Mouse (Mus musculus) megakaryocyte, embryonic 14.5 days (primary cell): ENCODE measurements around the gene Tmprss7. TPM values are rescaled to one million over a fixed set of nuclear protein-coding genes. Genes with fewer than 3 reads are reported as not detected.

ENCODE experiments used
- H3K27me3 ChIP-seq: replicated peaks from 2 replicates; pipeline ENCODE3; 2012; ENCODE audit warnings: inconsistent platforms
- H3K36me3 ChIP-seq: replicated peaks from 2 replicates; pipeline ENCODE3; 2012; ENCODE audit warnings: low read length, inconsistent platforms, mixed read lengths
- H3K4me1 ChIP-seq: 2 replicates; pipeline ENCODE4 v1.6.1; 2012; ENCODE audit warnings: inconsistent platforms
- H3K4me3 ChIP-seq: replicated peaks from 2 replicates; pipeline ENCODE3; 2012; ENCODE audit warnings: moderate library complexity, mild to moderate bottlenecking, inconsistent platforms
- H3K9me3 ChIP-seq: 2 replicates; pipeline ENCODE4 v1.6.1; 2012; ENCODE audit warnings: inconsistent platforms
- FLI1 ChIP-seq: IDR thresholded peaks from 2 replicates; pipeline ENCODE4 v1.6.1; 2012; ENCODE audit warnings: low read length, inconsistent platforms, mixed read lengths
- GATA1 ChIP-seq: IDR thresholded peaks from 3 replicates; pipeline ENCODE4 v1.6.1; 2012; ENCODE audit warnings: mixed read lengths, low read length, inconsistent platforms, borderline replicate concordance
- polyA plus RNA-seq: library from polyadenylated mRNA; stranded (reverse); fragments of >175 nt; gene quantifications from 2 replicates; pipeline ENCODE4 v1.2.3, GENCODE M21; 2012; ENCODE audit warnings: low replicate concordance; ENCODE audit not compliant: insufficient read depth

Tmprss7 gene
- polyA plus RNA-seq, 1 experiment = 4.5 TPM

DNA sequence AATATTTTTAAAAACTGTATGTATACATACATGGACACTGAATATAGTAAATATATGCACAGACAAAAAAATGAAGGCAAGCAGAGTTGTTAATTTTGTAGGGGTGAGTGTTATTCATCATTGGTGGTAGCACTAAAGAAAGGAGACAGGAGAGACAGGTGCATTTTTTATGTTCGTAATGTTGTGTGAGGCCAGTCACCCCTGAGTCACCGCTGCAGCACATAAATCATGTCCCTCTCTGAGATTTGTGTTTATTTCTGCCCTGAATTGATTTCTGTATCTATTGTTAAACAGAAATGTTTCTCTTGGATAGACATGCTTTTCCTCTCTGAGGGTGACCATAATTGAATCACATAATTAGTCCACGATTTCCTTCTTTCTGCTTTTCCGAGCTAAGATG, 61.0 kb downstream of the Tmprss7 start:
- Histone ChIP-seq H3K27me3 (no peaks in the 10 kb centered on the region), H3K36me3 (peaks cover 81% of the 10 kb centered on the region), H3K4me1 (peaks cover 63% of the 10 kb centered on the region), H3K4me3 (no peak overlapping the region), H3K9me3 (no peaks in the 10 kb centered on the region)
- no peak for TF ChIP-seq GATA1
- TF ChIP-seq FLI1 = no peak

DNA sequence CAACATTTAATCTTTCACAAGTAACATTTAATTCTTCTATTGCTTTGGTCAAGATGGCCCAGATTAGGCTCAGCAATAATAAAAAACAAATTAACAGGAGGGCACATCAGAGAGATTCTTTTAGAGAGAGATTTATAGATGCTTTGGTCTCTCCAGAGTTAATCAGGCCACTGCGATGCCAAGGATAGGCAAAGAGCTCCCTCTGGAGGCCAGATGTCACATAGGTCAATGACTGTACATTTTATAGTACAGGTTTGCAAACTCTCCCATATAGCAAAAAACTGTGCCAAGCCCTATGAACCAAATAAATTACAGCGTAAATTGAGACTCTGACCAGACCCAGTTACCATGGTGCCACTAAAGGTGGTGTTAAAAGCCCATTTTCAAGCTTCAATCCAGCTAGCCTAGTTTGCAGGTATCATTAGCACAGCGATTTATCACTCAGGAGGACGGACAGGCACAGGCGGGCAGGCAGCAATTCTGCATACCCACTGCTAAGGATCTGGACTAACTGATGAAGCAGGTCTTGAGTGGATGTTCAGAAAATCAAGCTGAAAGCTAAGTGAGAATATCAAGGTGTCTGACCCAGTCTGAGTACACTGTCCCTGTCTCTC, 63.0 kb downstream of the Tmprss7 start:
- no peaks in the 10 kb centered on the region for H3K9me3 ChIP-seq
- no peak overlapping the region for H3K4me3 ChIP-seq
- peaks cover 75% of the 10 kb centered on the region for H3K36me3 ChIP-seq
- H3K4me1 ChIP-seq = peaks cover 66% of the 10 kb centered on the region
- H3K27me3 ChIP-seq = no peaks in the 10 kb centered on the region
- TF ChIP-seq FLI1 = no peak

DNA sequence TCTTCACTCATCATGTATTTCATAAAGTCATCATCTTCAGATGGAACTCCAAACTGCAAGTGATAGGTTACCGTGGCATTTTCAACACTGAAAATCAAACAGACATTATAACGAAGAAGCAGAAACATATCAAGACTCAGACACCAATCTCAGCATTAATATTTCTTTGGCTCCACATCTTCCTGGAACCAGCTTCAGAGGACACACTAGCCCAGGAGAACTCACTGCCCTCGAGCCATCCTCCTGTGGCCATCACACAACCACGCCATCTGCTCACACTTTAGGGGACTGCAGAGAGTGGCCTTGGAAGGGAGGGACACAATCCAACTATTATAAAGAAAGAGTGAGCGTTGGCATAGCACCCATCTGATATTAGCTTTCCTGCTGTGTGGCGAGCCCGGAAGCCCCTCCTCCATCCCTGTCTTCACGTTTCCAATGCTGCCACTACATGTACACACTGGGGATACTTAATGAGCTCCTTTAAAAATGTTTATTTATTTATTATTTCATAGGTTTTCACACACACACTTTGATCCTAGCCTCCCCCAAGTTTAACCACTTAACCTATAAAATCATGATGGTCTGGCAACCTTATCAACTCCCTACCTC, 63.9 kb downstream of the Tmprss7 start:
- TF ChIP-seq GATA1 (no peak), FLI1 (no peak)
- no peak overlapping the region for H3K4me3 ChIP-seq
- no peaks in the 10 kb centered on the region for H3K27me3 ChIP-seq
- no peaks in the 10 kb centered on the region for H3K9me3 ChIP-seq
- H3K36me3 ChIP-seq = peaks cover 66% of the 10 kb centered on the region
- H3K4me1 ChIP-seq = peaks cover 65% of the 10 kb centered on the region

DNA sequence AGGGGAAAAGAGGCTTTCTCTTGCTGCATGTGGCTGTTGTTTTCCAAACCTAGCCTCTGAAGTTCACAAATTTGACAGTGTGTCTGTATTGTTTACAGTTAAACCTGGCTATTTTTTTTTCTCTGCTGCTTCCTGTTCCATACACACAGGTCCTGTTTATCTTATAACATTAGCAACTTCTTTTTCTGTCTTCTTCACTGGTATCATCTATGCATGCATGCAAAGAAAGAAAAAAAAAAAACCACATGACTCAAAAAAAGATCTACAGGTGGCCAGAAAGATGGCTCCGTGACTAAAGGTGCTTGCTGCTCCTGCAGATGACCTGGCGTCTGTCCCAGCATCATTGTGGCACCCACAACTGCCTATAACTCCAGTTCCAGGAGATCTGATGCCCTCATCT, 68.1 kb downstream of the Tmprss7 start:
- Histone ChIP-seq H3K4me3 (peak overlapping the region; percentile 76), H3K36me3 (peaks cover 33% of the 10 kb centered on the region), H3K9me3 (no peaks in the 10 kb centered on the region), H3K4me1 (peaks cover 88% of the 10 kb centered on the region), H3K27me3 (no peaks in the 10 kb centered on the region)
- TF ChIP-seq GATA1 = no peak
- no peak for TF ChIP-seq FLI1

DNA sequence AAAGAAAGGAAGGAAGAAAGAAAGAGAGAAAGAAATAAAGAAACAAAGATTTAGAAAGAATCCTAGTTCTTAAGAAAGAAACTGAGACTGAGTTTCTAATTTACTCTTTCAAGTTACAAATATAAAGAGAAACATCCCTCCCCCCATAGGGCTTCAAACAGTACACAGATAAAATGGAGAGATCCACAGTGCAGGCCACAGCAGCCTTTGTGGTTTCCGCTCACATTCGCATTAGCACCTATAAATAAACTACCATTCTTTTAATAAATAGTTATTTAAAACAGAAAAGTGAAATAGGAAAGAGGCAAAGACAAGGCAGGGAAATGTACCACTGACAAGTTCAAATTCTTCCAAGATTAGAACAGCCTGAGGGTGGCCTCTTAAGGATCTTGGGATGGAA, 68.7 kb downstream of the Tmprss7 start:
- no peak for TF ChIP-seq GATA1
- no peak for TF ChIP-seq FLI1
- Histone ChIP-seq H3K9me3 (no peaks in the 10 kb centered on the region), H3K36me3 (peaks cover 33% of the 10 kb centered on the region), H3K4me1 (peaks cover 88% of the 10 kb centered on the region), H3K4me3 (peak overlapping the region; percentile 76), H3K27me3 (no peaks in the 10 kb centered on the region)

DNA sequence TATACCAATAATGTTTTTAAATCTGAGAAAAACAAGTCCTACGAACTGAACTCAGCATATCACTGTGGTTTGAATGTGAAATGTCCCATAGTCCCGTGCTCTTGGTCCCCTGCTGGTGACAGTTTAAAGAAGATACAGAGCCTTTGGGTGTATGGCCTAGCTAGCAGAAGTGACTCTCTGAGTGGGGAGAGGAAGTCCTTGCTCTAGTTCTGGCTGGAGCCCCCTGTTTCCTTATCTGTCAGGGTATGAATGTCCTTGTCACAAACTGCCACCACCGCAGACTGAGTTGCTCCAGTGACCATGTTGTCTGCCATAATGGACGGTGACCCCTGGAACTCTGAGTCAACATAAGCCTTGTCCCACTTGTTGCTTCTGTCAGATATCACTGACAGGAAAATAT, 70.2 kb downstream of the Tmprss7 start:
- no peaks in the 10 kb centered on the region for H3K27me3 ChIP-seq
- no peaks in the 10 kb centered on the region for H3K9me3 ChIP-seq
- H3K4me1 ChIP-seq = peaks cover 92% of the 10 kb centered on the region
- H3K4me3 ChIP-seq = no peak overlapping the region
- H3K36me3 ChIP-seq = peaks cover 19% of the 10 kb centered on the region
- TF ChIP-seq GATA1 (no peak), FLI1 (no peak)

DNA sequence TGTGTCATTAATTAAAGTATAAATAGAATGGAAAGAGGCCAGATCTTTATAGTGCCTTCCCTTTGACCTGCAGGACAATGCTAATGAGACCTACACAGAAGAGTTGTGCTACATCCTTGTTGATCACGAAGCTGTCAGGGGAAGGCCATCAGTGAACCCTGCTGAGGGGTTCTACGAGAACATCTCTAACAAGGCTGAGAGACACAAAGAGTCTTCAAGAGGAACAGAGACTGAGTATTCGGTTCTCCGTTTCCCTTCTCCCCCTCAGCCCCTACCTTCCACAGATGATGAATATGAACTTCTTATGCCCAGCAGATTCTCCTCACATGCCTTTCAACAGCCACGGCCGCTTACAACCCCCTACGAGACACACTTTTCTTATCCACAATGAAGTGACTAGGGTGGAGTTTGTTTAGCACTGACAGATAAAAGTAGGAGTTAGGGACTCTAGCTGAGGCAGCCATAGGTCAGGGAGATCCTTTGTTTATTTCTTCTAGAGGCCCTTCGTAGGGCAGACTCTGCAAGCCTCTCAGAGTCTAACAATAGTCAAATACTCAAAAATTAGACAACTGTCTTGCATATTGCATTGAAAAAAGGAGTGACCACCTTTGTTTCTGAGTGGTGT, 73.6 kb downstream of the Tmprss7 start:
- H3K4me1 ChIP-seq = peaks cover 91% of the 10 kb centered on the region
- no peaks in the 10 kb centered on the region for H3K9me3 ChIP-seq
- peaks cover 6% of the 10 kb centered on the region for H3K36me3 ChIP-seq
- peak overlapping the region; percentile 38 for H3K4me3 ChIP-seq
- TF ChIP-seq GATA1 (no peak), FLI1 (no peak)
- H3K27me3 ChIP-seq = no peaks in the 10 kb centered on the region

DNA sequence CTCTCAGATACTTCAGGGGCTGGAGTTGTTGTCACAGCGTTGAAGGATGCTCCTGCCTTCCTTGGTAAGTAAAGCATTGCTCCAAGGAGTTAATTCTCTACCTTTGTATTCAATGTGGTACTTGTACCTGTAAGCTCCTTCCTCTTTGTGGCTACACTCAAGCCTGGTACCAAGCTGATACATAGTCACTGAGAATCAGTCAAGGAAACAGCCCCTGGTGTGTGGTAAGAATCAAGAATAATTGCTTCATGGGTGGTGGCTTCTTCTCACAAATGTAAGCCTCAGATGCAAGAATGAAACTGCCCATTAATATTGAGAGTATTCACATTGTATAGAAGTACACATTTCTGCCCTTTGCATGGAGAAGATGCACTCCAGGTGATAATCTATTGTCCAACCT, 77.5 kb downstream of the Tmprss7 start:
- no peak for TF ChIP-seq FLI1
- TF ChIP-seq GATA1 = no peak
- H3K27me3 ChIP-seq = no peaks in the 10 kb centered on the region
- no peak overlapping the region for H3K4me3 ChIP-seq
- H3K36me3 ChIP-seq = peaks cover 9% of the 10 kb centered on the region
- H3K9me3 ChIP-seq = no peaks in the 10 kb centered on the region
- H3K4me1 ChIP-seq = peaks cover 89% of the 10 kb centered on the region

DNA sequence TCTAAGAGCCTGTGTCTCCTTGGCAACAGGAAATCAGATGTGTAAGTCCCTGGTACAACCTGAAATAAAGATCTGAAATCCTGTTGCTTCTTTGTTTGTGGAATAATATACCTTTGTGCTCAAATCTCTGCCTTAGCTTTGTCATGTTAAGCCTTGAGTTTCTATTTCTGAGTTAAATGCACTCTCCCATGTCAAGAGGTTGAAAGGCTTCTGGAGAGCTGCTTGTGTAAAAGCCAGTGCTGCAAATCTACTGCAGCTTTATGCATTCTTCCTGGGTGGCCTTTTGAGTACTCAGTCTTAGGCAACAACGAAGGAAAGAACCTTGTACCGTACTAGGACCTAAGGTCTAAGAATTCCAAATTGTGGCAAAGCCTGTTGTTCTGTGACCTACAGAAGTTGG, 80.2 kb downstream of the Tmprss7 start:
- H3K36me3 ChIP-seq = peaks cover 9% of the 10 kb centered on the region
- TF ChIP-seq GATA1 (no peak), FLI1 (no peak)
- H3K4me3 ChIP-seq = peak overlapping the region; percentile 1
- no peaks in the 10 kb centered on the region for H3K9me3 ChIP-seq
- H3K4me1 ChIP-seq = peaks cover 88% of the 10 kb centered on the region
- no peaks in the 10 kb centered on the region for H3K27me3 ChIP-seq

DNA sequence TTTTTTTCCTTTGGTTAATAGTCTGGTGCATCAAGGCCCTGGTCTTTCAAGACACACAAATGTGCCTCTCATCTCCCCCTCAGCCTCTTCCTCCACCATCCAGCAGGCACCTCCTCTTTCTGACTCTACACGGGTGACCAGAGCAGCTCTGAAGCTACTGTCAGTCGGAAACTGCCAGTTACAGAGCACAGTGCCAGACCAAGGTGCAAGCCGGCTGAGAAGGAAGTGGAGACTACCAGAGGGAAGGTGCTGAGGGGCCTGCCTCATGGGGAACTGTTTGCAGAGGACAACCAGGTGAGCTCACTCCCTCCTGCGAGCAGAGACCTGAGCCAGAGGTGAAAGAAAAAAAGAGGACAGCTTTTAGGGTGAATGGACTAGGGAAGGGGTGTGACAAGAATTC, 83.2 kb downstream of the Tmprss7 start, which contains the start of gene Gcsam:
Gene Gcsam, plus strand, starts transcription at position 114 of the 400 bp plus-strand sequence.
- no peak for TF ChIP-seq FLI1
- TF ChIP-seq GATA1 = no peak
- no peaks in the 10 kb centered on the region for H3K27me3 ChIP-seq

More for the DNA sequence above, 83.2 kb downstream of the Tmprss7 start, which contains the start of gene Gcsam:
- Histone ChIP-seq H3K4me3 (peak within 1 kb of the TSS; percentile 82), H3K36me3 (peaks cover 6% of the 10 kb centered on the region), H3K9me3 (no peaks in the 10 kb centered on the region), H3K4me1 (peaks cover 75% of the 10 kb centered on the region)
